Mouse (Mus musculus) G1E (cell line): Measurements from ENCODE around the gene Ahcyl2.

Source experiments
- CTCF ChIP-seq: IDR thresholded peaks from 2 replicates; pipeline ENCODE4 v1.5.1; 2012; ENCODE audit warnings: low read depth, low read length, inconsistent platforms, mixed read lengths
- GATA1 ChIP-seq: IDR thresholded peaks from 2 replicates; pipeline ENCODE4 v1.6.1; 2012; ENCODE audit warnings: borderline replicate concordance, low read length, inconsistent platforms, mixed read lengths
- GATA2 ChIP-seq: IDR thresholded peaks from 2 replicates; pipeline ENCODE4 v1.6.1; 2012; ENCODE audit warnings: low read depth, low read length, inconsistent platforms, borderline replicate concordance
- POLR2AphosphoS5 ChIP-seq: IDR thresholded peaks from 2 replicates; pipeline ENCODE4 v1.6.1; 2012; ENCODE audit warnings: low read depth, low read length, inconsistent platforms; ENCODE audit not compliant: insufficient replicate concordance
- TAL1 ChIP-seq: conservative IDR thresholded peaks from 2 replicates; pipeline ENCODE4 v1.6.1; 2012; ENCODE audit warnings: low read depth, low read length, inconsistent platforms, mixed read lengths

DNA sequence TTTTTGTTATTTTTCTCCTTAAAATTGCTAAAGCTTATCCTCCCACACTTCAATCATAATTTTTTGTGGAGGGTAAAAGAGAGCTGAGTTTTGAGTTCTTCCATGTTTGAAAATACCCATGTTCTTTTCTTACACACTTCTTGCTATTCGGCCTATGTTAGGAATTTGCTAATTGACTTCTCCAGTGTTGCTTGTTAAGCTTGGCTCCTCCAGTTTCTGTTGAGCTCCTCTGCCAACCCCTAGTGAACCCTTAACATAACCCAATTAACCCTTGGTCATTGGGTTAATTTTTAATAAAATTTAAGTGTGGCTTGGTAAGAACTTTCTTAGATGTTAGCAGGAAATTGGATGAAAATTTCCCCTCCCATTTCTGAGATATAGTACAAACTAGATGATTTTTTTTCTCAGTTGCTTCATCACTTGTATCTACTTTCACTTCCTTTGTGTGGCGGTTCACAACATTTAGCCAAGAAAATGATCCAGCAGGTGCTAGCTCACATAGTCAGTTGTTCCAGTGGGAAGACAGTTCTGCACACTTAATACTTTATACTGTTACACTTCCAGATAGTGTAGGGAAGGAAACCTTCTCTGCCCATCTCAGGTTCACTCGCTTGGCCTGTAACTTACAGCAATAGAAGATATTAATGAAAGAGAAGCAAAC lies 60.9 kb downstream of the Ahcyl2 start:
- TF ChIP-seq TAL1 (no peak), CTCF (no peak), GATA2 (no peak), POLR2AphosphoS5 (no peak), GATA1 (no peak)
